Mouse (Mus musculus) limb, embryonic 13.5 days (tissue): ENCODE measurements at regions not wholly inside any gene's neighbourhood (a gene's known extent, or its start where the extent isn't known, plus 50 kb on each side); places are given as distances from the start of the nearest gene placed in this dataset.

Experiments used
- ATAC-seq: fragments of 200-750 bp; cut with Nextera tagmentation; 2 replicates; pipeline ENCODE4 v1.8.0; 2017; ENCODE audit warnings: low read depth, moderate number of reproducible peaks, moderate TSS enrichment; ENCODE audit not compliant: low FRiP score
- H3K27ac ChIP-seq: fragments of 300-500 bp; sonication (generic); 2 replicates; pipeline ENCODE4 v1.5.1; 2015; ENCODE audit warnings: inconsistent platforms, mild to moderate bottlenecking, moderate library complexity
- H3K27me3 ChIP-seq: fragments of 300-500 bp; sonication (generic); 2 replicates; pipeline ENCODE4 v1.6.1; 2015; ENCODE audit warnings: mild to moderate bottlenecking, inconsistent platforms
- H3K36me3 ChIP-seq: fragments of 300-500 bp; sonication (generic); 2 replicates; pipeline ENCODE4 v1.6.1; 2015; ENCODE audit warnings: inconsistent platforms, mild to moderate bottlenecking, moderate library complexity
- H3K4me1 ChIP-seq: fragments of 300-500 bp; sonication (generic); 2 replicates; pipeline ENCODE4 v1.6.1; 2015; ENCODE audit warnings: inconsistent platforms
- H3K4me2 ChIP-seq: fragments of 300-500 bp; sonication (generic); replicated peaks from 2 replicates; pipeline ENCODE4 v1.6.1; 2015; ENCODE audit warnings: inconsistent platforms, mild to moderate bottlenecking, moderate library complexity
- H3K4me3 ChIP-seq: fragments of 300-500 bp; sonication (generic); 2 replicates; pipeline ENCODE4 v1.5.1; 2015; ENCODE audit warnings: moderate library complexity, mild to moderate bottlenecking, inconsistent platforms
- H3K9ac ChIP-seq: fragments of 300-500 bp; sonication (generic); 2 replicates; pipeline ENCODE4 v1.6.1; 2015; ENCODE audit warnings: mild to moderate bottlenecking, inconsistent platforms
- H3K9me3 ChIP-seq: fragments of 300-500 bp; sonication (generic); 2 replicates; pipeline ENCODE4 v1.6.1; 2016; ENCODE audit warnings: inconsistent platforms
- WGBS: fragments of 180-500 bp; shearing (Covaris S2); methylation state at CpG from one replicate; pipeline ENCODE4 v1.1.7; 2015; 5-methylcytosine and 5-hydroxymethylcytosine counted together

GRCm38 (mm10) chrX:97434327-97434726, 57.3 kb upstream of the Eda2r start:
- no peaks in the 10 kb centered on the region for H3K27me3 ChIP-seq
- no peaks in the 10 kb centered on the region for H3K4me1 ChIP-seq
- no peak overlapping the region for H3K4me2 ChIP-seq
- no peak overlapping the region for H3K9ac ChIP-seq
- no peak overlapping the region for H3K27ac ChIP-seq
- no peak overlapping the region for H3K4me3 ChIP-seq
- H3K36me3 ChIP-seq = no peaks in the 10 kb centered on the region
- ATAC-seq = no peak
- H3K9me3 ChIP-seq = no peaks in the 10 kb centered on the region
- WGBS = 51% methylated on average over 2 of the region's 2 CpGs

GRCm38 (mm10) chrX:97431391-97431803, 54.4 kb upstream of the Eda2r start:
- H3K4me3 ChIP-seq = peak overlapping the region; percentile 37
- peak overlapping the region; percentile 53 for H3K4me2 ChIP-seq
- 14% methylated on average over 6 of the region's 6 CpGs for WGBS
- H3K9me3 ChIP-seq = no peaks in the 10 kb centered on the region
- H3K36me3 ChIP-seq = no peaks in the 10 kb centered on the region
- no peak overlapping the region for H3K9ac ChIP-seq
- peak; percentile 59 for ATAC-seq
- no peaks in the 10 kb centered on the region for H3K27me3 ChIP-seq
- no peak overlapping the region for H3K27ac ChIP-seq
- H3K4me1 ChIP-seq = no peaks in the 10 kb centered on the region
